Mouse (Mus musculus): ENCODE measurements around the gene Cpeb4.

- TF ChIP-seq GATA1 (IDR thresholded peaks at IDR 0.05; ENCODE audit: borderline replicate concordance, low read length) = no peak
- no peak for TF ChIP-seq FLI1 (IDR thresholded peaks at IDR 0.05; ENCODE audit: low read length)
These were observed 20.1 kb upstream of the Cpeb4 start for GRCm38 (mm10) chr11:31851702-31852560.
